Mouse (Mus musculus) limb, embryonic 13.5 days (tissue): ENCODE measurements around the gene 4931406P16Rik. TPM values are rescaled to one million over a fixed set of nuclear protein-coding genes. Genes with fewer than 3 reads are reported as not detected.
A peak's percentile ranks its signal among the peaks of the same experiment; 100 is the strongest.

Experiments used
- ATAC-seq: fragments of 200-750 bp; cut with Nextera tagmentation; 2 replicates; pipeline ENCODE4 v1.8.0; 2017; ENCODE audit warnings: low read depth, moderate number of reproducible peaks, moderate TSS enrichment; ENCODE audit not compliant: low FRiP score
- H3K27ac ChIP-seq: fragments of 300-500 bp; sonication (generic); 2 replicates; pipeline ENCODE4 v1.5.1; 2015; ENCODE audit warnings: inconsistent platforms, mild to moderate bottlenecking, moderate library complexity
- H3K27me3 ChIP-seq: fragments of 300-500 bp; sonication (generic); 2 replicates; pipeline ENCODE4 v1.6.1; 2015; ENCODE audit warnings: mild to moderate bottlenecking, inconsistent platforms
- H3K36me3 ChIP-seq: fragments of 300-500 bp; sonication (generic); 2 replicates; pipeline ENCODE4 v1.6.1; 2015; ENCODE audit warnings: inconsistent platforms, mild to moderate bottlenecking, moderate library complexity
- H3K4me1 ChIP-seq: fragments of 300-500 bp; sonication (generic); 2 replicates; pipeline ENCODE4 v1.6.1; 2015; ENCODE audit warnings: inconsistent platforms
- H3K4me2 ChIP-seq: fragments of 300-500 bp; sonication (generic); replicated peaks from 2 replicates; pipeline ENCODE4 v1.6.1; 2015; ENCODE audit warnings: inconsistent platforms, mild to moderate bottlenecking, moderate library complexity
- H3K4me3 ChIP-seq: fragments of 300-500 bp; sonication (generic); 2 replicates; pipeline ENCODE4 v1.5.1; 2015; ENCODE audit warnings: moderate library complexity, mild to moderate bottlenecking, inconsistent platforms
- H3K9ac ChIP-seq: fragments of 300-500 bp; sonication (generic); 2 replicates; pipeline ENCODE4 v1.6.1; 2015; ENCODE audit warnings: mild to moderate bottlenecking, inconsistent platforms
- H3K9me3 ChIP-seq: fragments of 300-500 bp; sonication (generic); 2 replicates; pipeline ENCODE4 v1.6.1; 2016; ENCODE audit warnings: inconsistent platforms
- WGBS: fragments of 180-500 bp; shearing (Covaris S2); methylation state at CpG from one replicate; pipeline ENCODE4 v1.1.7; 2015; 5-methylcytosine and 5-hydroxymethylcytosine counted together
- polyA plus RNA-seq: library from polyadenylated mRNA; unstranded; fragments of >200 nt; fragmentation: Nextera tagmentation; extraction: Ambion mirVana; gene quantifications from 2 replicates; pipeline ENCODE4 v1.2.1, GENCODE M21; 2015

The 4931406P16Rik gene
- polyA plus RNA-seq, 1 experiment from 2014 or later: 31.0 TPM

DNA sequence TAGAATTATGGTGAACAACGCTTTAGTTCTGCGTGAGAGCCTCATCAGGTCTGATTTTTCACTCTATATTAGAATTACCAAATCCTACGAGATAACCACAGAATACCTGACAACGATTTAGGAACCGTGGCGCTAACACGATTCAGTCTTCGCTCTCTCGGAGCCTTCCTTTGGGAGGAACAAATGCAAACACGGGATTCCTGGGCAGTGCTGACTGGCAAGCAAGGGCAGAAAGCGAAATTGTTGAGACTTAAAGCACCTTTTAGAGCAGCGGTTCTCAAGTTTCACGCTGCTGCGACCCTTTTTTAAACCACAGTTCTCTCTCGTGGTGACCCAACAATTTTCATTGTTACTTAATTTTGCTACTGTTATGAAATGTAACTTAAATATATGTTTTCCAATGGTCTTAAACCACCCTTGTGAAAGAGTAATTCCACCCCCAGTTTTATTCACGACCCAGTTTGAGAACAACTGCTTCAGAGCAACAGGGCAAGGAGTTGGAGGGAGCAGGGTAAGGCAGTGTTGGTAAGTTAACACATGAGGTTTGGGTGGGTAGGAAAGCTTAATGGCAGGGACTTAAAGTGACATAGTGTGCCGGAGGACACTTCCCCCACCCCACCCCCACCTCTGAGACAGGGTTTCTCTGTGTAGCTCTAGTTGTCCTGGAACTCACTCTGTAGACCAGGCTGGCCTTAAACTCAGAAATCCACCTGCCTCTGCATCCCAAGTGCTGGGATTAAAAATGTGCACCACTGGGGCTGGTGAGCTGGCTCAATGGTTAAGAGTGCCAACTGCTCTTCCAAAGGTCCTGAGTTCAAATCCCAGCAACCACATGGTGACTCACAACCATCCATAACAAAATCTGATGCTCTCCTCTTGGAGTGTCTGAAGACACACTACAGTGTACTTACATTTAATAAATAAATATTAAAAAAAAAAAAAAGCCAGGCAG is 78.5 kb downstream of the 4931406P16Rik start:
- Histone ChIP-seq H3K27me3 (no peaks in the 10 kb centered on the region), H3K27ac (peak overlapping the region; percentile 92), H3K4me1 (peaks cover 10% of the 10 kb centered on the region; the same call in 1 of the 2 replicates), H3K36me3 (peaks cover 37% of the 10 kb centered on the region), H3K9me3 (no peaks in the 10 kb centered on the region), H3K4me3 (peak overlapping the region; percentile 49), H3K4me2 (peak overlapping the region; percentile 69), H3K9ac (peak overlapping the region; percentile 59)
- 2% methylated on average over 17 of the region's 17 CpGs for WGBS
- ATAC-seq: no peak

DNA sequence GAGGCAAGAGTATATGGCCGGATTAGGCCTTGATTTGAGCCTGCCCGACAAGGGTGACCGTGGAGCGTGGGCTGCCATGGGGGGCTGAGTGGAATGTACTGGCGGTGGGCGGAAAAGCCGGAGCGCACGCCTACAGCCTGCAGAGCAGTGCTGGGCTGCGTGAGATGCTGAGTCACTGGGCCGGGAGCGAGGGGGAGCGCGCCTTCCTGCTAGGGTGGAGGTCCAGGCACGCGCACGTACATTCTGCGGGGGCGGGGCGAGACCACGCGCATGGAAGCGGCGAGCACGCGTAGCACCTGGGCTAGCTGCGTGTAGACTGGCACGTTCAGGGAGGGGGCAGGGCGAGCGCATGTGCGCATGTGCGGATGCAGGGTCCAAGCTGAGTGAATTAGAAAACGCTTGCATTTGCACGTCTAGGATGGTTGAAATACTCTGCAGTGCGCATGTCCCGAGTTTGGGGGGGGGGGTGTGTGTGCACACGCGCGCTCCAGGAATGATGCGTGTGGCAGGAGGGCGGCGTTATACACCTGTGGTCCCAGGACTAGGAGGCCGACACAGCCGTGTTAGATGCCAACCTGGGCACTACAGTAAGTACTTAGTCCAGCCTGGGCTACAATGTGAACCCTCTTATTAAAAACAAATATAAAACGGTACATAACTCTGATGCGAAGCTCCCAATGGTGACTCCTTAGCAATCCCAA is 79.3 kb downstream of the 4931406P16Rik start:
- ATAC-seq: peak; percentile 96
- Histone ChIP-seq H3K27ac (peak overlapping the region; percentile 92), H3K9ac (peak overlapping the region; percentile 63), H3K4me1 (peaks cover 14% of the 10 kb centered on the region), H3K9me3 (no peaks in the 10 kb centered on the region), H3K36me3 (peaks cover 29% of the 10 kb centered on the region), H3K4me3 (peak overlapping the region; percentile 49), H3K4me2 (peak overlapping the region; percentile 69), H3K27me3 (no peaks in the 10 kb centered on the region)
- WGBS: under 1% methylated on average over 46 of the region's 46 CpGs

DNA sequence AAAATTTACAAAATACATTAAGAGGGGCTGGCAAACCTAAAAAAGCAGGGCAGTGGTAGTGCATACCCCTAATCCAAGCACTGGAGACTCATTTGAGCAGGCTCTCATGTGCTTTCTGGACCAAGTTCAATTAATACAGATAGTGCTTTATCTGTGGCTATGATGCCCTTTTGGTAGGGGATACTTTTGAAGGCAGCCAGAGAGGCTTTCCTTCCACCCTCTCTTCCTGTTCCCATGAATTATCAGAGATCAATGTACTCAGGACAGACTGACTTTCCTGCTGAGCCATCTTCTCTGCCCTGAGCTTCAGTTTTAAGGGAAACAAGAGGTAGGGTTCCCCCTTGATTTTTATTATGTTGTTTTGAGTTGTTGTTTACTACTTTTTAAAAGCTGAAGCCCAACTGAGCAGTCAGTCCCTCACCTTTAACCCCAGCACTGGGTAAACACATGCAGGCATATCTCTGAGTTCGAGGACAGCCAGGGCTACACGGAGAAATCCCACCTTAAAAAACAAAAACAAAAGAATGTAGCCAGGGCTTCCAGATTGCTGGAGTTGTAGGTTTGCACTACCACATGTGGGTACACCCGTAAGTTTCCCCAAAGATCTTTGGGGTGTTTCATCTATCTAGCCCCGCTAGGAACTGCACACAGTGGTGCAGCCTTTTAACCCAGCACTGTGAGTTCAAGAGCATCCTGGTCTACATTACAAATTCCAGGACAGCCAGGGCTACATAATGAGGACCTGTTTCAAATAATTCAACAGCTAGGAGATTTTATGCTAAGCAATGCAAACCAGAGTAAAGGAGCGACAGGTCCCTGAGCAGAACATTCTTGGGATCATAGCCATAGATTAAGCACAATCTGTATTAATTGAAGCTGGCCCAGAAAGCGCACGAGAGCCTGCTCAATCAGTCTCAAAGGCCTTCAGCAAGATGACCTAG is 80.3 kb downstream of the 4931406P16Rik start:
- Histone ChIP-seq H3K4me2 (peak overlapping the region; percentile 69), H3K9ac (peak overlapping the region; percentile 63), H3K27me3 (no peaks in the 10 kb centered on the region), H3K36me3 (peaks cover 25% of the 10 kb centered on the region), H3K27ac (peak overlapping the region; percentile 92), H3K9me3 (no peaks in the 10 kb centered on the region), H3K4me3 (peak overlapping the region; percentile 49), H3K4me1 (peaks cover 24% of the 10 kb centered on the region)
- 42% methylated on average over 7 of the region's 7 CpGs for WGBS
- no peak for ATAC-seq

DNA sequence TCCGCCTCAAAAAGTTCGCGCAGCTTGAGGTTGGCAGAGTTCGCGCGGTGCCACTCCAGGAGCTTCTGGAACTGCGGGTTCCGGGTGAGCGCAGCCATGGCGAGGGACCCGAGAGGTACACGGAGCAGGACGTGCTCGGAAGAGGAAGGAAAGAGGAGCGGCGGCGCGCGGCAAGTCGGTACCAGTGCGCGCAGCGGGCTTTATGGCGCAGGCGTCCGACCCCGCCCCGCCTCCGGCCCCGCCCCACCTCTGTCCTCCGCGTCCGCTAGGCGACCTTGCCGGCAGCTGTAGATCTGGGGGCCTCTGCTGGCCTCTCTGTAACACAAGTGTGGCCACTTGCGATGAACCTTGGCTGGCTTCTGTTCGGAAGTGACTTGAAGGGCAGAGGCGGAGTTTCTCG is 83.2 kb downstream of the 4931406P16Rik start, which contains the start of gene Gpi1:
Gene Gpi1 (minus strand): TSS at position 221 of the 400 bp plus-strand sequence.
- peak; percentile 74 for ATAC-seq
- Histone ChIP-seq H3K27me3 (no peaks in the 10 kb centered on the region), H3K4me3 (peak within 1 kb of the TSS; percentile 79), H3K9ac (peak within 1 kb of the TSS; percentile 82), H3K9me3 (no peaks in the 10 kb centered on the region), H3K4me1 (peaks cover 42% of the 10 kb centered on the region), H3K4me2 (peak within 1 kb of the TSS; percentile 92), H3K36me3 (peaks cover 36% of the 10 kb centered on the region), H3K27ac (peak within 1 kb of the TSS; percentile 84)
- WGBS: under 1% methylated on average over 39 of the region's 39 CpGs

DNA sequence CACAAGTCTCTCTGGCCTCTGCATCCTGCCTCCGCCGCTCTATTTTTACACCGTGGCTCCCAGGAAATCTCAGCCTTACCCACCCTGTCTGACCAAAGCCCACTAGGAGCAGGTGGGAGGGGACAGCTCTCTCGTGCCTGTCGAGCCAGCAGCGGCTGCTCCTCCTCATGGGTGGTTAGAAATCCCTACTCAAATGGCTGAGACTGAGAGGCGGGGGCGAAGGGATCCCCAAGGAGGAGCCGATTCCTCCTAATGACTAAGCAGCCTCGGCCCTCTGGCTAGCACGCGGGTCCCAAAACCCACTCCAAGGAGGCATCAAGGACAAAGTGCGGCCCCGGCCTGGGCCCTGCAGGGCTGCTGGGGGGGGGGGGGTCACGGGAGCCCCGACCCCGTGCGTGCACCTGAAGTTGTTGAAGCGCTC is 83.7 kb downstream of the 4931406P16Rik start:
- Histone ChIP-seq H3K4me1 (peaks cover 42% of the 10 kb centered on the region), H3K9ac (peak overlapping the region; percentile 82), H3K4me3 (peak overlapping the region; percentile 79), H3K27me3 (no peaks in the 10 kb centered on the region), H3K9me3 (no peaks in the 10 kb centered on the region), H3K36me3 (peaks cover 40% of the 10 kb centered on the region), H3K27ac (peak overlapping the region; percentile 84), H3K4me2 (peak overlapping the region; percentile 92)
- WGBS: 0% methylated on average over 19 of the region's 19 CpGs
- peak; percentile 12; the same call in 1 of the 2 replicates for ATAC-seq

DNA sequence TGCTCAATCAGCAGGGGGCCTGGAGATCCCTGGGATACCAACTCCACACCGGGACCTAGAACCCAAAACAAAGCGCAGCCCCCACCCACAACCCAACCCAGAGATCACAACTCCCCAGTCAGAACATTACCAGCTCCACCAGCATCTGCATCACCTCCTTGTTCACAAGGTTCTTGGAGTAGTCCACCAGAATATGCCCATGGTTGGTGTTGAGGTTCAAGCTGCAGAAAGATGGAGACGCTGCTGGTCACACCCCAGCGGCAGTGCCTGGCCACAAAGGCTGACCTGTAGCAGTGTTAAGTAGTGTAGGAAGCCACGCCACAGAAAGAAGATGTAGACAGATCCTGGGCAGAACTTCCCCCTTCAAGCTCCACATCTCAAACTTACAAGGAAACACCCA is 84.2 kb downstream of the 4931406P16Rik start:
- WGBS: 20% methylated on average over 5 of the region's 5 CpGs
- no peak for ATAC-seq
- H3K27ac ChIP-seq: peak overlapping the region; percentile 84; the same call in 1 of the 2 replicates

DNA sequence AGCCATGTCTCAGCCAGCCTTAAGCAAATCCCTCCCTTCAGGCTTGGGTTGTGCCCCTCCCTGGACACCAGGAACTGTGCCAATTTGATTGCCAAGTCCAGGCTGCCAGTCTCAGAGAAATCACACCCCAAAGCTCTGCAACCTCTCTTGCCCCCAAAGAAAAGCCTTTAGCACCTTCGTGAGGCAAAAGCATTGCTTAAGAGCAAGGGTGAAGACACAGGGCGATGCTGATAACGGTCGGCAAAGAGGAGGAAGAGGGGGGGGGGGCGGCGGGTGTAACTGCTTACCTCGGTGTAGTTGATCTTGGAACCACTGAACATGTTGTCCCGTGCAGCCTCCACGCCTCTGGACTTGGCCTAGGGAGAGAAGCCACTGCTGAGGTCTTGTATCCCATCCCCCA is 84.7 kb downstream of the 4931406P16Rik start:
- Histone ChIP-seq H3K4me1 (peaks cover 42% of the 10 kb centered on the region), H3K9me3 (no peaks in the 10 kb centered on the region), H3K27ac (no peak overlapping the region), H3K4me2 (peak overlapping the region; percentile 92), H3K4me3 (peak overlapping the region; percentile 79), H3K36me3 (peaks cover 50% of the 10 kb centered on the region), H3K9ac (peak overlapping the region; percentile 82), H3K27me3 (no peaks in the 10 kb centered on the region)
- 61% methylated on average over 8 of the region's 9 CpGs for WGBS
- ATAC-seq: no peak

More for the DNA sequence above, 84.2 kb downstream of the 4931406P16Rik start:
- Histone ChIP-seq H3K9me3 (no peaks in the 10 kb centered on the region), H3K9ac (peak overlapping the region; percentile 82), H3K4me3 (peak overlapping the region; percentile 79), H3K27me3 (no peaks in the 10 kb centered on the region), H3K36me3 (peaks cover 45% of the 10 kb centered on the region), H3K4me2 (peak overlapping the region; percentile 92), H3K4me1 (peaks cover 42% of the 10 kb centered on the region)

DNA sequence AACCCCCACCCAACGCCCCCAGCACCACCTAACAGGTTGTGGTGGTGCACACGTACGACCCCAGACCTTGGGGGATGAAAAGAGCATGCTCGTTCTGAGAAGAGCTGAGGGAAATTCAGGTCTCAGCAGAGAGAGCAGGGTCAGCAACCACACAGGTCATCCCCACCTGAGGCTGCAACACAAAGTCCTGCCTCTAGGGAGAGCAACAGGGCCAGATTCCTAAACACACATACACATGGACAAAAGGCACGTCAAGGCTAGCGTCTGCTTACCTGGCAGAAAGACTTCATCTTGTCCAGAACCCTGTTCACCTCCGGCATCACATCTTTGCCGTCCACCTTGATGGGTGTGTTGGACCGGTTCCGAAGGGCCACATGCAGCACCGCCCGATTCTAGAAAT is 86.5 kb downstream of the 4931406P16Rik start:
- Histone ChIP-seq H3K27me3 (no peaks in the 10 kb centered on the region), H3K9ac (0 out of 2 replicates have a peak overlapping the region, but pooled peaks have one; percentile 13), H3K4me2 (no peak overlapping the region), H3K4me3 (no peak overlapping the region), H3K36me3 (peaks cover 68% of the 10 kb centered on the region), H3K9me3 (peaks cover 3% of the 10 kb centered on the region; the same call in 1 of the 2 replicates), H3K4me1 (peaks cover 35% of the 10 kb centered on the region), H3K27ac (no peak overlapping the region)
- ATAC-seq: no peak
- WGBS: 91% methylated on average over 12 of the region's 12 CpGs

DNA sequence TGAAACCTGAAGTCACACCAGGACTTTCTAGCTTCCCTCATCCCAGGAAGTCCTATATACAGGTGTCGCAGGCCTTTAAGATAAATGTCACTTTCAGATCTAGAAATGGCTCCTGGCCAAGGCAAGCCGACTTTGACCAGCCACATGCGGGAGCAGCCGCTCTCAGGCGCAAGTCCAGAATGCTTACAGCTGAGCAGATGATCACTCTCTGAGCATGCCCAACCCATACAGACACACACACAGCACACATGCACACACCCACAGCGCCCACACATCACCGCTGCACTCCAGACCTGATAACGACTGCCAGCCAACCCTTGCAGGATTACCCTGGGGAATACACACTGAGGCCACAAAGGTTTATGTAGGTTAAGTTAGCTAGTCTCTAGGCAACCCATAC is 87.3 kb downstream of the 4931406P16Rik start:
- no peak overlapping the region for H3K9ac ChIP-seq
- H3K9me3 ChIP-seq: peaks cover 3% of the 10 kb centered on the region; the same call in 1 of the 2 replicates
- 83% methylated on average over 8 of the region's 8 CpGs for WGBS
- H3K4me1 ChIP-seq: peaks cover 35% of the 10 kb centered on the region
- no peak overlapping the region for H3K27ac ChIP-seq
- no peak overlapping the region for H3K4me2 ChIP-seq
- H3K27me3 ChIP-seq: no peaks in the 10 kb centered on the region
- no peak overlapping the region for H3K4me3 ChIP-seq
- H3K36me3 ChIP-seq: peaks cover 75% of the 10 kb centered on the region
- no peak for ATAC-seq

DNA sequence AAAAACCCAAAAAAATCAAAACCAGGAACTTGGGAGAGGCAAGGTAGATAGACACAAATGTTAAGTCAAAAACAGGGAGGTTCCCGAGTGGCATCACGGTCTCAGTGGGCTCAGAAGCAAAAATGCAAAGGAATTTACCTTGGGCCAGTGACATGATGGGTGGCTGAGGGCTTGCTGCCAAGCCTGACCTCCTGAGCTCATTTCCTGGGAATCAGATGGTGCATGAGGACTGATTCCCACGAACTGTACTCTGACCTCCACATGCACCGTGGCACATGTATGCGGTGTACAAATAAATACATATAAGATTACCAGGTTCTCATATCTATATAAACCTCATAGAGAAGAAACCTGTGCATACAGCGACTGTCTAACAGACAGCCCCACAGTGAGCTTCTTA is 89.0 kb downstream of the 4931406P16Rik start:
- Histone ChIP-seq H3K27me3 (no peaks in the 10 kb centered on the region), H3K9ac (no peak overlapping the region), H3K36me3 (peaks cover 93% of the 10 kb centered on the region), H3K4me1 (peaks cover 30% of the 10 kb centered on the region), H3K4me2 (no peak overlapping the region), H3K9me3 (peaks cover 3% of the 10 kb centered on the region; the same call in 1 of the 2 replicates), H3K27ac (no peak overlapping the region), H3K4me3 (no peak overlapping the region)
- WGBS: 94% methylated on average over 6 of the region's 6 CpGs
- ATAC-seq: no peak

DNA sequence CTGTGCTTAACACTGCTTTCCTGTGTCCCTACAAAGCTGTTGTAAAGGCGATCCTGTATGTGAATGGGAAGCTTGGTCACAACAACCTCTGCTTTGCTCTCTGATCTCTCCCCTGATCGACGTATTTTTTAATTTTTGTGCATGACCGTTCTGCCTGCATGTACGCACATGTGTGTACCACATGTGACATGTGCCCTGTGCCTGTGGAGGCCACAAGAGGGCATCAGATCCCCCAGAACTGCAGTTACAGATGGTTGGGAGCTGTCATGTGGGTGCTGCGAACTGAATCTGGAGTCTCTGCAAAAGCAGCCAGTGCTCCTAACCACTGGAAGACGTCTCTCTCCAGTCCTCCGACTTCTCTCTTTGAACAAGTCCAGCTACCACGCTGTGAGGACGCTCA is 91.0 kb downstream of the 4931406P16Rik start:
- Histone ChIP-seq H3K4me1 (peaks cover 12% of the 10 kb centered on the region), H3K27ac (no peak overlapping the region), H3K27me3 (no peaks in the 10 kb centered on the region), H3K36me3 (peaks cover 99% of the 10 kb centered on the region), H3K9me3 (peaks cover 3% of the 10 kb centered on the region; the same call in 1 of the 2 replicates), H3K4me2 (no peak overlapping the region), H3K4me3 (no peak overlapping the region), H3K9ac (no peak overlapping the region)
- ATAC-seq: no peak
- WGBS: 92% methylated on average over 10 of the region's 10 CpGs
